Mouse (Mus musculus): Measurements from ENCODE around the gene Ints5. TPM values are rescaled to one million over a fixed set of nuclear protein-coding genes. Genes with fewer than 3 reads are reported as not detected.
A peak's percentile ranks its signal among the peaks of the same experiment; 100 is the strongest.

Ints5 gene
- 27.7 and 38.2 TPM in 2 replicates for polyA plus RNA-seq (2014; fragmentation: Nextera tagmentation; extraction: Ambion mirVana)

DNA sequence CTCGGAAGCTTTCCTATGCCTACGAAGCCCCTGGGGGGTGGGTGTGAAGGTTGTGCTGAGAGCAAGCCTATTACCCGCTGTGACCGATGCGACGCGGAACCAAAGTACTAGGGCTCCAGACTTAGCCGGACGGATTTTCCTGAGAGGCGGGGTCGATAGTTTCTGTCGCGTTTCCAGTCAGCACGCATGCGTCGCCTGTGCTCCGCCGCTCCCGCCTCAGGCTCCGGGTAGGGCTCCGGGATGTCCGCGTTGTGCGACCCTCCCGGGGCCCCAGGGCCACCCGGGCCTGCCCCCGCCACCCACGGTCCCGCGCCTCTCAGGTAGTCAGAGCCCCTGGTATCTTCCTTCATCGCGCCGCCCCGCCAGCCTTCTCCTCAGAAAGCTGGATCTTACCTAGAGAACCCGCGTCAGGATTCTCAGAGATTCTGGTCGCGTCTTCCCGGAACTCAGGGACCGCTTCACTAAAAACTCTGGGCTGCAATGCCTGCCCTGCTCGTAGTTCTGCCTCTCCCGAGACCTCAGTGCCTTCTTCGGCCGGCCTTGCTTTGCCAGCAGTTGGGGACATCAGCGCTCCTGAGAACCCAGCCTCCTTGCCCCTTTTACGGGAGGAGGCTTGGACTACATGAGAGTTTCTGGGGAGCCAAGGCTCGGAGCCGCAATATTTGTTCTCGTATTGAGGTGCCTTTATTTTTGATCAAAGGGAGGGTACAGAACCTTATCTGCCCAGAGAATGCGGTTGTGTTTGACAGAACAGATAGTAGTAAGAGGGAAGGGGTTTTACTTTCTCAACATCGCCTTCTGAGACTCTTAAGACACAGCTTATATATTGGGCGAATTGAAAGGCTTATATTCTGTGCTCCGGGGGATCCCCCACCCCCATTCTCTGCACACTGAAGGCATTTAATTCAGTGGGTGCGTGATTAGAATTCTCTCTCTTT lies at the start of gene Ints5:
Gene Ints5 (plus strand): TSS at position 177 of the 938 bp plus-strand sequence.
- H3K27ac ChIP-seq (ENCODE audit: low read depth, low read length): peak within 1 kb of the TSS; percentile 89
- no peaks in the 10 kb centered on the region for H3K27me3 ChIP-seq (ENCODE audit: control insufficient read depth, insufficient read depth, low read length)
- H3K36me3 ChIP-seq (ENCODE audit: control insufficient read depth, insufficient read depth, low read length): peaks cover 35% of the 10 kb centered on the region
- peak within 1 kb of the TSS; percentile 79 for H3K4me2 ChIP-seq (replicated peaks; ENCODE audit: low read depth, low read length)
- no peaks in the 10 kb centered on the region for H3K9me3 ChIP-seq (ENCODE audit: control insufficient read depth, low read length)
- H3K4me3 ChIP-seq (ENCODE audit: low read length): peak within 1 kb of the TSS; percentile 96
- peak; percentile 50; the same call in 1 of the 2 replicates for ATAC-seq (ENCODE audit: low FRiP score, low TSS enrichment)
- WGBS: 3% methylated on average over 54 of the region's 54 CpGs
- peak within 1 kb of the TSS; percentile 93 for H3K9ac ChIP-seq (ENCODE audit: low read depth, low read length)
- peaks cover 12% of the 10 kb centered on the region for H3K4me1 ChIP-seq (ENCODE audit: control insufficient read depth, insufficient read depth, low read length)

DNA sequence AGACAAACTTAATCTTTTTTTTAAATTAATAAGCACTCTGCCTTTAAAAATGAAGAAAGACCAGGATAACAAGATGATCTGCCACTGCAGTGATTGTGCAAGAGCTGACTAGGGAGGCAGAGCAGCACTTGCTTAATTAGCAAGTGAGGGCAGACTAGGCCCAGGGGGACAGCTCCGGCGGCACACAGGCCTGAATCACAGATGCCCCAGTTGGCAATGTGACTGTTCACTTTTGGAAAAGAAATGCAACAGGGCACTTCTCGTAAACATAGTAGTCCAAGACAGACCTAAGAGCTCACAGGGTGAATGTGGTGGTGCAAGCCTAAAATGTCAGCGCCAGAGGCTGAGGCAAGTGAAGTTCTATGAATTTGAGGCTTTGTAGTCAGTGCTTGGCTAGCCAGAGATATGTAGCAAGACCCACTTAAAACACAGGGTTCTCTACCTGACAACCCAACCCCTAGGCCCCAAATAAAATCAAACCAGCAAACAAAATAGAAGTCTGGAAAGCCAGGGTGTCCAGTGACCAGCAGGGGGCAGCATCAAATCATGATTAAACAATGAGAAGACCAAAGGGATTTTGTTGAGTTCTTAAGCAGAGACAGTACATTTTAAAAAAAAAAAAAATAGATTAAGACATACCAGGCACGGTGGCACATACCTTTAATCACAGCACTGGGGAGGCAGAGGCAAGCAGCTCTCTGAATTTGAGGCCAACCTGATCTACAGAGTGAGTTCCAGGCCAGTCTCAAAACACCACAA lies 48.3 kb upstream of the Ints5 start:
- no peak overlapping the region for H3K4me2 ChIP-seq (replicated peaks; ENCODE audit: low read depth, low read length)
- H3K4me1 ChIP-seq (ENCODE audit: control insufficient read depth, insufficient read depth, low read length): peaks cover 11% of the 10 kb centered on the region; the same call in 1 of the 2 replicates
- 71% methylated on average over 5 of the region's 5 CpGs for WGBS
- no peaks in the 10 kb centered on the region for H3K27me3 ChIP-seq (ENCODE audit: control insufficient read depth, insufficient read depth, low read length)
- H3K9me3 ChIP-seq (ENCODE audit: control insufficient read depth, low read length): no peaks in the 10 kb centered on the region
- no peak overlapping the region for H3K9ac ChIP-seq (ENCODE audit: low read depth, low read length)
- no peak overlapping the region for H3K27ac ChIP-seq (ENCODE audit: low read depth, low read length)
- no peak for ATAC-seq (ENCODE audit: low FRiP score, low TSS enrichment)
- H3K4me3 ChIP-seq (ENCODE audit: low read length): no peak overlapping the region
- peaks cover 35% of the 10 kb centered on the region for H3K36me3 ChIP-seq (ENCODE audit: control insufficient read depth, insufficient read depth, low read length)

DNA sequence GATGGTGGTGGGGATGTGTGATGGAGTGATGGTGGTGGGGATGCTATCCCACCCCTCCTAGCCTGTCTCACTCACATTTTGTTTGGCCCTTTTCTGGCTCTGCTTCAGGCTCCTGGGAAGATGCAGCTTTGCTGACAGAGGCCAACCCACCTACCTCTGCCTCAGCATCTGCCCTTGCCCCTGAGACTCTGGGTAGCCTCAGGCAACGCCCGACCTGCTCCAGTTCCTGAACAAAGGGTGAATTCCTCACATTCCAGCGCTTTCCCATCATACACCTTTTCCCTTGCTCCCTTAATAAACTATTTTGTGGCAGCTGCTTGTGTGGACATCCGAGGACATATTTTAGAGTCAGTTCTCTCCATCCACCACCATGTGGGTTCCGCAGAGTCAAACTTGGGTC lies 44.4 kb upstream of the Ints5 start:
- Histone ChIP-seq H3K4me2 (replicated peaks; ENCODE audit: low read depth, low read length) (no peak overlapping the region), H3K4me3 (ENCODE audit: low read length) (no peak overlapping the region), H3K4me1 (ENCODE audit: control insufficient read depth, insufficient read depth, low read length) (no peaks in the 10 kb centered on the region), H3K9me3 (ENCODE audit: control insufficient read depth, low read length) (no peaks in the 10 kb centered on the region), H3K36me3 (ENCODE audit: control insufficient read depth, insufficient read depth, low read length) (peaks cover 24% of the 10 kb centered on the region), H3K27me3 (ENCODE audit: control insufficient read depth, insufficient read depth, low read length) (no peaks in the 10 kb centered on the region), H3K9ac (ENCODE audit: low read depth, low read length) (no peak overlapping the region), H3K27ac (ENCODE audit: low read depth, low read length) (no peak overlapping the region)
- WGBS: 81% methylated on average over 5 of the region's 5 CpGs
- ATAC-seq (ENCODE audit: low FRiP score, low TSS enrichment): no peak

DNA sequence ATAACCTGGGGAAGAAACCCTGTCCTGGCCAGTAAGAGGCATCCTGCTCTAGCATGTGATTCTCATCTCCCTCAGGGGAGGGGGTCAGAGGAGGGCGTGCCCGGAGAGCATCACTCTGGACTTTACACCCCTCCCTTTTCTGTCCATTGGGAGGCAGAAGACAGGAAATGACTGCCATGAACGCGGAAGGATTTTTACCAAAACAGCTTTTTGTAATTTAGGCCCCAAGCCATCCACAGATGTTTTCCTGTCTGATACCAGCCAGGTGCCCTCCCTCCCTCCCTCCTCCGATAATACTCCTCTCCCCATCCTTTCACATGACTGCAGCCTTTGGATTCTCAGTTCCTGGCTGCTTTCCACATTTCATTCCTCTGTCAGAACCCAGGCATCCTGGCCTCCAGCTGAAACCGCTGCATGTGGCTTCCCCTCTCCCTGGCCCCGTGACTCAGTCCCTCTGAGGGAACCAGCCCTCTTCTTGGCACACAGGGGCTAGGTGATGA lies 42.4 kb upstream of the Ints5 start, which contains the start of gene Lrrn4cl:
Gene Lrrn4cl (plus strand): TSS at position 367 of the 500 bp plus-strand sequence.
- WGBS: 31% methylated on average over 7 of the region's 7 CpGs
- ATAC-seq (ENCODE audit: low FRiP score, low TSS enrichment): peak; percentile 70; the same call in 1 of the 2 replicates
- Histone ChIP-seq H3K27me3 (ENCODE audit: control insufficient read depth, insufficient read depth, low read length) (no peaks in the 10 kb centered on the region), H3K36me3 (ENCODE audit: control insufficient read depth, insufficient read depth, low read length) (peaks cover 21% of the 10 kb centered on the region), H3K4me1 (ENCODE audit: control insufficient read depth, insufficient read depth, low read length) (no peaks in the 10 kb centered on the region), H3K27ac (ENCODE audit: low read depth, low read length) (no peak within 1 kb of the TSS), H3K4me3 (ENCODE audit: low read length) (no peak within 1 kb of the TSS), H3K9ac (ENCODE audit: low read depth, low read length) (no peak within 1 kb of the TSS), H3K9me3 (ENCODE audit: control insufficient read depth, low read length) (no peaks in the 10 kb centered on the region), H3K4me2 (replicated peaks; ENCODE audit: low read depth, low read length) (no peak within 1 kb of the TSS)

DNA sequence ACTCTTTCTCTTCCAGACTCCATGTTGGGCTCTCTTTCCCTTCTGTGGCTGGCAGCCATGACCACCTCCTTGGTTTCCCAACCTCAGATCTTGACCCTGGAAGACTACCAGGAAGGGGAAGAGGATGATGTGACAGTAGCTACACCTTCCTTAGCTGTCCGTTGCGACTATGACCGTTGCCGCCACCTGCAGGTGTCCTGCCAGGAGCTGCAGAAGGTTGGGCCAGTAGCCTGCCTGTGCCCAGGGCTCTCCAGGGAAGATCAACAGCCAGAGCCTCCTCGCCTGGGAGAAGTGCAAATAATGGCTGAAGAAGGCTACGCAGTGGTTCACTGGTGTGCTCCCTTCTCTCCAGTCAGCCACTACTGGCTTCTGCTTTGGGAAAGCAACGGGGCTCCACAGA lies 41.2 kb upstream of the Ints5 start:
- Histone ChIP-seq H3K4me1 (ENCODE audit: control insufficient read depth, insufficient read depth, low read length) (no peaks in the 10 kb centered on the region), H3K4me2 (replicated peaks; ENCODE audit: low read depth, low read length) (no peak overlapping the region), H3K9ac (ENCODE audit: low read depth, low read length) (no peak overlapping the region), H3K36me3 (ENCODE audit: control insufficient read depth, insufficient read depth, low read length) (peaks cover 12% of the 10 kb centered on the region; the same call in 1 of the 2 replicates), H3K27ac (ENCODE audit: low read depth, low read length) (no peak overlapping the region), H3K4me3 (ENCODE audit: low read length) (no peak overlapping the region), H3K27me3 (ENCODE audit: control insufficient read depth, insufficient read depth, low read length) (no peaks in the 10 kb centered on the region), H3K9me3 (ENCODE audit: control insufficient read depth, low read length) (no peaks in the 10 kb centered on the region)
- WGBS: 57% methylated on average over 7 of the region's 7 CpGs
- ATAC-seq (ENCODE audit: low FRiP score, low TSS enrichment): no peak

DNA sequence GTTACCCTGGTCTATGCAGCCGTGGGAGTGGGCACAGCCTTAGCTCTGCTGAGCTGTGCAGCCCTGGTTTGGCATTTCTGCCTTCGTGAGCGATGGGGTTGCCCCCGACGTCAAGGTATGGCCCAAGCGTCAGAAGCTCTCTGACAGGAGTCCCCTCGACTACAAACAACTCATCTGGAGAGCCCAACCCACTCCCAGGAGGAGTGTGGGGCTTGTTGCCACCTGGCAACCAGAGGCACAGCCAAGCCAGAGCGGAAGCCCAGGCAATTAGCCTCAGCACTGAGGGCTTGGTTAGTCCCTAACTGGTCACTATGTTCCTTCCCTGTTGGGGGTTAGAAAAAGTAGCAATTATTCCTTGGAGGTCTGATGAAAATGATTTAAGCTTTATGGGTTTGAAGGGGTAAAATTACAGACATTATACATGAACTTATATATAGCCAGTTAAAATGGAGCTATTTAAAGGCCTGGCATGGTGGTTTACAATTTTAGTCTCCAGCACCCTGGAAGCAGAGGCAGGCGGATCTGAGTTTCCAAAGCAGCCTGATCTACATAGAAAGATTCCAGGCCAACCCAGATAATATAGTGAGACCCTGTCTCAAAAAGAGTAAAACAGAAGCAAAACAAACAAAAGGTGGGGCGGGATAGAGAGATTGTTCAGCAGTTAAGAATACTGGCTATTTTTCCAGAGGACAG lies 40.4 kb upstream of the Ints5 start:
- no peaks in the 10 kb centered on the region for H3K4me1 ChIP-seq (ENCODE audit: control insufficient read depth, insufficient read depth, low read length)
- H3K4me3 ChIP-seq (ENCODE audit: low read length): no peak overlapping the region
- H3K9ac ChIP-seq (ENCODE audit: low read depth, low read length): no peak overlapping the region
- no peak overlapping the region for H3K4me2 ChIP-seq (replicated peaks; ENCODE audit: low read depth, low read length)
- H3K9me3 ChIP-seq (ENCODE audit: control insufficient read depth, low read length): no peaks in the 10 kb centered on the region
- no peak overlapping the region for H3K27ac ChIP-seq (ENCODE audit: low read depth, low read length)
- ATAC-seq (ENCODE audit: low FRiP score, low TSS enrichment): no peak
- peaks cover 8% of the 10 kb centered on the region; the same call in 1 of the 2 replicates for H3K36me3 ChIP-seq (ENCODE audit: control insufficient read depth, insufficient read depth, low read length)
- WGBS: 56% methylated on average over 10 of the region's 10 CpGs
- no peaks in the 10 kb centered on the region for H3K27me3 ChIP-seq (ENCODE audit: control insufficient read depth, insufficient read depth, low read length)

DNA sequence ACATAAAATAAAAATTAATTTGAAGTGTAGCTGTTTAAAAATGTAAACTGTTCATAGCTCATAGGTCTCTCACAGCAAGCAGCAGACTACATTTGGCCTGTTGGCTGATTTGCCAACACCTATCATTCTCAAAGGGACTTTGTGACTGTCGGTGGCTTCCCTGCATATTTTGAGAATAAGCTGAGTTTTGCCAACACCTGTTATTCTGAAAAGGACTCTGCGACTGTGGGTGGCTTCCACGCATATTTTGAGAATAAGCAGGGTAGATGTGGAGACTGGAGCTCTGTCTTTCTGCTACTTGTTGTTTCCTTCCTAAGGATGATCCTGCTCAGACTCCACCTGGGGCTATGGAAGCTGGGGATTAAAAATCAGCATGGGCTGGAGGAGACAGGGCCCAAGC lies 39.7 kb upstream of the Ints5 start:
- peaks cover 3% of the 10 kb centered on the region; the same call in 1 of the 2 replicates for H3K36me3 ChIP-seq (ENCODE audit: control insufficient read depth, insufficient read depth, low read length)
- H3K9ac ChIP-seq (ENCODE audit: low read depth, low read length): no peak overlapping the region
- 83% methylated on average over 3 of the region's 3 CpGs for WGBS
- H3K27ac ChIP-seq (ENCODE audit: low read depth, low read length): no peak overlapping the region
- H3K4me1 ChIP-seq (ENCODE audit: control insufficient read depth, insufficient read depth, low read length): no peaks in the 10 kb centered on the region
- H3K4me3 ChIP-seq (ENCODE audit: low read length): no peak overlapping the region
- no peaks in the 10 kb centered on the region for H3K27me3 ChIP-seq (ENCODE audit: control insufficient read depth, insufficient read depth, low read length)
- H3K4me2 ChIP-seq (replicated peaks; ENCODE audit: low read depth, low read length): no peak overlapping the region
- ATAC-seq (ENCODE audit: low FRiP score, low TSS enrichment): no peak
- no peaks in the 10 kb centered on the region for H3K9me3 ChIP-seq (ENCODE audit: control insufficient read depth, low read length)

DNA sequence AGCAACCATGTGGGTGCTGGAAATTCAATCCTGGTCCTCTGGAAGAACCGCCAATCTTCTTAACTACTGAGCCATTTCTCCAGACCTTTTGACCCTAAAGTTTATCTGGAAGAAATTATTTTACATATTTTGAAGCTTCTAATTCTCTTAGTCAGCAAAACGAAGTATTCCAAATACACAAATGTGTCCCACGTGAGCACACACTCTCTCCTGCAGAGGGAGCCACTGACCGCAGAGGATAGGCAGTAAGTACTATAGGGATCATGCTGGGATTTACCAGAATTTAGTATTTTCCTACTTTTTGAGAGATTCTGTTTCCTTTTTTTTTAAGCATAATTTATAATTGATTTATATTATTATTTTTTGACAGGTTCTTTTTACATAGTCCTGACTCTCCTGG lies 35.1 kb upstream of the Ints5 start:
- peak; percentile 54; the same call in 1 of the 2 replicates for ATAC-seq (ENCODE audit: low FRiP score, low TSS enrichment)
- Histone ChIP-seq H3K27me3 (ENCODE audit: control insufficient read depth, insufficient read depth, low read length) (no peaks in the 10 kb centered on the region), H3K9me3 (ENCODE audit: control insufficient read depth, low read length) (no peaks in the 10 kb centered on the region), H3K4me1 (ENCODE audit: control insufficient read depth, insufficient read depth, low read length) (no peaks in the 10 kb centered on the region), H3K27ac (ENCODE audit: low read depth, low read length) (no peak overlapping the region), H3K4me2 (replicated peaks; ENCODE audit: low read depth, low read length) (no peak overlapping the region), H3K9ac (ENCODE audit: low read depth, low read length) (no peak overlapping the region), H3K36me3 (ENCODE audit: control insufficient read depth, insufficient read depth, low read length) (no peaks in the 10 kb centered on the region), H3K4me3 (ENCODE audit: low read length) (no peak overlapping the region)
- 46% methylated on average over 4 of the region's 4 CpGs for WGBS
